Mouse (Mus musculus): ENCODE measurements around the gene Accsl.

DNA sequence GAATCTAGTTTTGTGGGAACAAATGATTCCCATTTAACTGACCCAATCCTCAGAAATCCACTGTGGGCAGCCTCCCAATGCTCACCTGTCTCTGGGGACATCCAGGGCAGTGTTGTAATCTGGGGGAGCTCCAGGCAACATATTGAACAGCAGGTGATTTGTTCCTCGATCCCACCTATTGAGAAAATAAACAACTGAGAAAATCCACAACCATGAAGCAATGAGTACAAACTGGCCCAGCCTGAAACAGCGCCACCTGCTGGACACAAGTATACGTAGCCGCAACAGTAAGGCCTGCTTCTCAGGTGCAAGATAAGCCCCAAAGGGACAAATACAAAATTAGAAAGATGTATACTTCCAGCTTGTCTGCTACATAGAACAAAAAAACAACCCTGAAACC, 57.1 kb downstream of the Accsl start:
- TF ChIP-seq POLR2A (IDR thresholded peaks at IDR 0.05; ENCODE audit: insufficient read depth, low read depth, low read length) (no peak), CTCF (IDR thresholded peaks at IDR 0.05) (peak; percentile 92), EP300 (IDR thresholded peaks at IDR 0.05; ENCODE audit: insufficient read depth, low read depth, low read length) (no peak)
